Mouse (Mus musculus) ES-Bruce4 (cell line): ENCODE results near the gene Hira.

Experiments
- CTCF ChIP-seq: IDR thresholded peaks from one replicate; pipeline ENCODE4 v1.8.1; 2011; ENCODE audit warnings: low read depth, low read length
- EP300 ChIP-seq: IDR thresholded peaks from 2 replicates; pipeline ENCODE4 v1.6.1; 2011; ENCODE audit warnings: low read depth, low read length; ENCODE audit not compliant: insufficient read depth

GRCm38 (mm10) chr16:18927963-18928362 is 51.1 kb downstream of the Hira start:
- TF ChIP-seq CTCF: no peak
- TF ChIP-seq EP300: no peak
